Mouse (Mus musculus) adrenal gland, adult 2 months (tissue): ENCODE measurements around the gene 2210017I01Rik. TPM values are rescaled to one million over a fixed set of nuclear protein-coding genes. Genes with fewer than 3 reads are reported as not detected.

Source experiments
- DNase-seq: peaks from one replicate; pipeline ENCODE4 v3.0.0; 2021
- long read RNA-seq: library from polyadenylated mRNA; stranded (forward); transcript quantifications from one replicate; pipeline ENCODE4 v2.0.0, GENCODE M21; 2021
- polyA plus RNA-seq: library from polyadenylated mRNA; depleted of rRNA; stranded (reverse); fragments of >200 nt; gene quantifications from 2 replicates; pipeline ENCODE4 v1.2.3, GENCODE M21; 2012; rRNA removed
- total RNA-seq, 2 experiments: library from RNA; stranded (reverse); gene quantifications; 2 replicates each; pipeline ENCODE4 v1.2.3; 2021

Gene 2210017I01Rik
- total RNA-seq: not detected
- not detected in 2 replicates for polyA plus RNA-seq
- long read RNA-seq: 0 reads

GRCm38 (mm10) chr3:92607392-92607791, at the start of gene 2210017I01Rik:
TSS of gene 2210017I01Rik (minus strand) at chr3:92607492.
- DNase-seq: no peak

- DNase-seq: no peak
Observed at GRCm38 (mm10) chr3:92656826-92657225, 49.5 kb upstream of the 2210017I01Rik start, which contains the start of gene Lce1b. TSS of gene Lce1b (minus strand) at chr3:92656926.

GRCm38 (mm10) chr3:92648207-92648606, 40.9 kb upstream of the 2210017I01Rik start, which contains the start of gene Lce1a1:
TSS of gene Lce1a1 (minus strand) at chr3:92648307.
- no peak for DNase-seq

- no peak for DNase-seq
Observed at GRCm38 (mm10) chr3:92639854-92640253, 32.6 kb upstream of the 2210017I01Rik start.

- DNase-seq: no peak
Observed at GRCm38 (mm10) chr3:92638653-92638991, 31.3 kb upstream of the 2210017I01Rik start.

- no peak for DNase-seq
Observed at GRCm38 (mm10) chr3:92637745-92638652, 30.7 kb upstream of the 2210017I01Rik start.

- no peak for DNase-seq
Observed at GRCm38 (mm10) chr3:92621560-92621959, 14.3 kb upstream of the 2210017I01Rik start, which contains the start of gene Lce6a. TSS of gene Lce6a (minus strand) at chr3:92621660.

- no peak for DNase-seq
Observed at GRCm38 (mm10) chr3:92609804-92610203, 2.5 kb upstream of the 2210017I01Rik start.

GRCm38 (mm10) chr3:92602169-92602568, 5.1 kb downstream of the 2210017I01Rik start:
- no peak for DNase-seq

- no peak for DNase-seq
Observed at GRCm38 (mm10) chr3:92600456-92600855, 6.8 kb downstream of the 2210017I01Rik start.

- DNase-seq: no peak
Observed at GRCm38 (mm10) chr3:92599973-92600372, 7.3 kb downstream of the 2210017I01Rik start.

- no peak for DNase-seq
Observed at GRCm38 (mm10) chr3:92598429-92598828, 8.9 kb downstream of the 2210017I01Rik start.

GRCm38 (mm10) chr3:92588858-92589257, 18.4 kb downstream of the 2210017I01Rik start, which contains the start of gene Smcp:
TSS of gene Smcp (minus strand) at chr3:92588997.
- DNase-seq: no peak

- no peak for DNase-seq
Observed at GRCm38 (mm10) chr3:92587190-92587589, 20.1 kb downstream of the 2210017I01Rik start.

GRCm38 (mm10) chr3:92585055-92585454, 22.2 kb downstream of the 2210017I01Rik start:
- no peak for DNase-seq

GRCm38 (mm10) chr3:92583164-92583826, 24.0 kb downstream of the 2210017I01Rik start:
- DNase-seq: no peak

- DNase-seq: no peak
Observed at GRCm38 (mm10) chr3:92579508-92579907, 27.8 kb downstream of the 2210017I01Rik start.

GRCm38 (mm10) chr3:92578652-92579413, 28.5 kb downstream of the 2210017I01Rik start:
- DNase-seq: no peak

- DNase-seq: no peak
Observed at GRCm38 (mm10) chr3:92573449-92574041, 33.7 kb downstream of the 2210017I01Rik start, which contains the start of gene Ivl. TSS of gene Ivl (minus strand) at chr3:92573735.

GRCm38 (mm10) chr3:92572514-92573155, 34.7 kb downstream of the 2210017I01Rik start:
- no peak for DNase-seq

GRCm38 (mm10) chr3:92568752-92569151, 38.5 kb downstream of the 2210017I01Rik start:
- no peak for DNase-seq
